ENCODE assay signal across 38 mouse cellular contexts in the genomic region with DNA sequence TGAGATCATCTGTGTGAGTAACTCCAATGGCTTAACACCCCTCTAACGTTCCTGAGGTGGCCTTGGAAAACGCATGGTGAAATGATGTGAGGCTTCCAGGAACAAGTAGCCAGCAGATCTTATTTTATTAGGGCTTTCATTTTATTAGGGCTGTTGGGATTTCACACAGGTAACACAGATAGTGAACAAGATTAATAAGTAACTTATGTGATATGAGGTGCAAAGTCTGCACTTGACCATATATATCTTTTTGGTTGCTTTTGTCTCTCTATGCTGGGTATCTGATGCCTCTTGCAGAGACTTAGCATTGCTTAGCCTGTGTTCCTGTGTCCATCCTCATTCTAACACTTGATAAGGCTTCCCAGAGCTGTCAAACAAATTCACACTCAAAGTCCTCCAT. TPM values are rescaled to one million over a fixed set of nuclear protein-coding genes. Genes with fewer than 3 reads are reported as not detected.
"Had no signal": no experiment of that assay in that cellular context is flagged by ENCODE, and none has a peak within 500 bp of the region (broad histone marks: within the 10 kb centered on the region; RNA-seq: fewer than 3 reads in every experiment).

No protein-coding gene starts in this region.

- H3K4me2 ChIP-seq: heart, embryonic 12.5 days; hindbrain, embryonic 12.5 days; hindbrain, embryonic 14.5 days; limb, embryonic 12.5 days; liver, embryonic 11.5 days had no signal

- H3K4me3 ChIP-seq: gastrocnemius, adult 2 months; heart, embryonic 10.5 days; heart, embryonic 12.5 days; hindbrain, embryonic 10.5 days; hindbrain, embryonic 12.5 days; layer of hippocampus, adult 2 months; left cerebral cortex, adult 2 months; limb, embryonic 10.5 days; limb, embryonic 12.5 days had no signal

- H3K4me1 ChIP-seq: heart, embryonic 10.5 days; heart, embryonic 12.5 days; hindbrain, embryonic 10.5 days; hindbrain, embryonic 12.5 days; limb, embryonic 10.5 days; limb, embryonic 12.5 days had no signal

- H3K9me3 ChIP-seq: heart, embryonic 10.5 days; heart, embryonic 12.5 days; hindbrain, embryonic 10.5 days; hindbrain, embryonic 12.5 days; limb, embryonic 10.5 days; limb, embryonic 12.5 days had no signal

- ATAC-seq: hindbrain, embryonic 16.5 days; inflammation-experienced regulatory T-cells, adult 6 months had no signal

- H3K27ac ChIP-seq: gastrocnemius, adult 2 months; heart, embryonic 10.5 days; hindbrain, embryonic 10.5 days; hindbrain, embryonic 12.5 days; hindbrain, embryonic 14.5 days; layer of hippocampus, adult 2 months; left cerebral cortex, adult 2 months; limb, embryonic 10.5 days; limb, embryonic 12.5 days had no signal

- H3K27me3 ChIP-seq: hindbrain, embryonic 12.5 days; limb, embryonic 12.5 days had no signal

- H3K36me3 ChIP-seq: heart, embryonic 10.5 days; heart, embryonic 12.5 days; hindbrain, embryonic 10.5 days; hindbrain, embryonic 12.5 days; limb, embryonic 10.5 days; limb, embryonic 12.5 days had no signal

- H3K9ac ChIP-seq: heart, embryonic 12.5 days; hindbrain, embryonic 12.5 days; hindbrain, embryonic 14.5 days; limb, embryonic 12.5 days had no signal

- DNase-seq: gastrocnemius, adult 2 months; gastrocnemius, postnatal 10 days; gastrocnemius, postnatal 25 days; heart, adult 18-20 months; heart, postnatal 10 days; heart, postnatal 4 days; kidney, adult 18-20 months; kidney, adult 8-10 months; kidney, postnatal 10 days; kidney, postnatal 25 days; kidney, postnatal 4 days; liver had no signal

RNA-seq across cellular contexts. Expression of a gene that starts 1.6 kb away (rescaled TPM):
- total RNA-seq: gastrocnemius, adult 2 months; gastrocnemius, postnatal 10 days; gastrocnemius, postnatal 25 days; gastrocnemius, postnatal 4 days; granulocyte monocyte progenitor cell, adult 5-6 weeks; heart, adult 18-20 months; heart, adult 8-10 months; heart, postnatal 4 days; layer of hippocampus, adult 2 months; layer of hippocampus, postnatal 10 days; left cerebral cortex, adult 2 months; left cerebral cortex, postnatal 14 days; left cerebral cortex, postnatal 36 days had no signal
- polyA plus RNA-seq: heart, embryonic 10.5 days; heart, embryonic 12.5 days; heart, embryonic 14.5 days; hindbrain, embryonic 10.5 days; hindbrain, embryonic 12.5 days; hindbrain, embryonic 14.5 days; hindbrain, embryonic 16.5 days; inflammation-experienced regulatory T-cells, adult 6 months; kidney, embryonic 14.5 days; limb, embryonic 10.5 days; limb, embryonic 12.5 days had no signal

RNA-seq across cellular contexts. Expression of a gene that starts 43.6 kb away (rescaled TPM):
- total RNA-seq: gastrocnemius, adult 2 months; gastrocnemius, postnatal 10 days; gastrocnemius, postnatal 25 days; gastrocnemius, postnatal 4 days; granulocyte monocyte progenitor cell, adult 5-6 weeks; heart, adult 18-20 months; heart, adult 8-10 months; heart, postnatal 10 days; heart, postnatal 25 days; heart, postnatal 4 days; layer of hippocampus, adult 2 months; layer of hippocampus, postnatal 10 days; layer of hippocampus, postnatal 25 days; left cerebral cortex, adult 2 months; left cerebral cortex, postnatal 14 days; left cerebral cortex, postnatal 36 days had no signal
- polyA plus RNA-seq: frontal cortex, adult 2 months; heart, embryonic 10.5 days; heart, embryonic 12.5 days; heart, embryonic 14.5 days; heart, embryonic 16.5 days; hindbrain, embryonic 10.5 days; hindbrain, embryonic 12.5 days; hindbrain, embryonic 14.5 days; hindbrain, embryonic 16.5 days; inflammation-experienced regulatory T-cells, adult 6 months; kidney, embryonic 14.5 days; kidney, embryonic 16.5 days; limb, embryonic 10.5 days; limb, embryonic 12.5 days; limb, embryonic 14.5 days; liver, embryonic 11.5 days had no signal

RNA-seq across cellular contexts. Expression of a gene that starts 55.1 kb away (rescaled TPM):
- total RNA-seq: gastrocnemius, adult 2 months; gastrocnemius, postnatal 10 days; gastrocnemius, postnatal 25 days; gastrocnemius, postnatal 4 days; granulocyte monocyte progenitor cell, adult 5-6 weeks; heart, adult 18-20 months; heart, adult 8-10 months; heart, postnatal 10 days; heart, postnatal 25 days; heart, postnatal 4 days; layer of hippocampus, adult 2 months; layer of hippocampus, postnatal 10 days; layer of hippocampus, postnatal 25 days; left cerebral cortex, adult 2 months; left cerebral cortex, postnatal 14 days; left cerebral cortex, postnatal 36 days had no signal
- polyA plus RNA-seq: frontal cortex, adult 2 months; heart, embryonic 10.5 days; heart, embryonic 12.5 days; heart, embryonic 14.5 days; heart, embryonic 16.5 days; hindbrain, embryonic 10.5 days; hindbrain, embryonic 12.5 days; hindbrain, embryonic 14.5 days; hindbrain, embryonic 16.5 days; inflammation-experienced regulatory T-cells, adult 6 months; kidney, embryonic 14.5 days; kidney, embryonic 16.5 days; limb, embryonic 10.5 days; limb, embryonic 12.5 days; limb, embryonic 14.5 days; liver, embryonic 11.5 days had no signal
